Mouse (Mus musculus): ENCODE measurements around the gene Nudt14. TPM values are rescaled to one million over a fixed set of nuclear protein-coding genes. Genes with fewer than 3 reads are reported as not detected.

Gene Nudt14
- total RNA-seq, 4 experiments from 2014 or later = 7.0 to 11.7 (median 8.5) TPM

DNA sequence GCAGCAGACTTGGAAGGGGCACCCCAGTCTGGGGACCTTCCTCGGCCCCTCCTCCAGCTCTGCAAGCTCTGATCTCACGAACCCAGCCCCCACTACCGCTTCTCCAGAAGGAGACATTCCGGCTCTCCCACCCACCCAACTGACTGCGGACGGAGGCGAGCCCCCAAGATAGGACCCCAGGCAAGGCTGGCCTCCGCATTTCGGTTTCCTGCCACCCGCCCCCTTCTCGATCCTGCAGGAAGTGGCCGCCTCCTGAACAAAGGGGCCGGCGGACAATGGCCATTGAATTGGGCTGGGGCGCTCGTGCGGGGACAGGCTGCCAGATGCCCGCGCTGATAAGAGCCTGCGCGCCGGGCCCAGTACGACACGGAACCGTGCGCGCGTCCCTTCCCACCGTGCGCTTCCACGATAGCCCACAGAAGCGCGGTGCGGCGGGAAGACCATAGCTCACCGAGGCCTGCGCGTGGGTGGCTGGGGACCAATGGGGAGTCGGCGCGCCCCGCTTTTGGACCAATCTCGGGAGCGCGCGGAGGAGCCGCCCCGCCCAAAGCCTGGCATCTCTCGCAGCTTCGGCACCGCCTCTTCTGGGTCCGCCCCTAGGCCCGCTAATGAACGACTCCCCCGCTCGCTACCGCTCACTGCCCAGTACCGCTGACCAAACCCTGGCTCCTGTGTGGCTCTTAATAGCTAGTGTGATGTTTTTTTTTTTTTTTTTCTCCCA is 8.3 kb upstream of the Nudt14 start:
- peak; percentile 81 for DNase-seq (ENCODE audit: low spot score)

DNA sequence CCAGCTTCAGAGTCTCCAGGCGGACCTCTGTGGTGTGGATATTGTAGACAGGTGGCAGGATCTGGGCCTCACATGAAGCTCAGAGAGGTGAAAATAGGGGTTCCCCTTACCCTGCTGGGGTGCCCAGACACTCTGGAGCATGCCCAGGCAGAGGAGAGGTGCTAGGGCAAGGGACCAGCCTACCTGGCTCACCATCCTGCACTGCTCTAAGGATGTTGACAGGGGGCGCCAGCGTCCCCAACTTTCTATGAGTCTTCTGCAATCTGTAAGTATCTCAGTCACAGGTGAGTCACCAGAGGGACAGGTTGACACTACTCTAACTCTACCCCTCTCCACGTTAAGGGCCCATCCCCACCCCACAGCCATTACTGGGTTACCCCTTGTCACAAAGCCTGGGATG is 5.4 kb upstream of the Nudt14 start:
- DNase-seq (ENCODE audit: low spot score) = no peak

DNA sequence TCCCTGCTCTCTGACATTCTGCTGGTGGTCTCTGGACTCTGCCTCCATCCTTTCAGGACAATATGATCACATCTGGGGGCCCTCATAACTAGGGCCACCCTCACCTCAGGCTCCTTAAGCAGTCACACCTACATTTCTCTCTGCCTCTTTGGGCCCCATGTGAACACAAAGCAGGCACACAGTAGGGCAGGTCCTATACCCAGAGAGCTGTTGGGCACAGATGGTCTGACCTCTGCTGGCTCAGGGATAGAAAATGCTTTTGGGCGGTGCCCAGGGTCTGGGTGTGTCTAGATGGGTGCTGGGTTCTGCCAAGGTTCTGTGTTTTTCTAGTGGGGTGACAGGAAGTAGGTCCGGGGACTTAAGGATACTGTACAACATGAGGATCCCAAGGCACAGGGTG is 1.7 kb upstream of the Nudt14 start:
- no peak for DNase-seq (ENCODE audit: low spot score)

DNA sequence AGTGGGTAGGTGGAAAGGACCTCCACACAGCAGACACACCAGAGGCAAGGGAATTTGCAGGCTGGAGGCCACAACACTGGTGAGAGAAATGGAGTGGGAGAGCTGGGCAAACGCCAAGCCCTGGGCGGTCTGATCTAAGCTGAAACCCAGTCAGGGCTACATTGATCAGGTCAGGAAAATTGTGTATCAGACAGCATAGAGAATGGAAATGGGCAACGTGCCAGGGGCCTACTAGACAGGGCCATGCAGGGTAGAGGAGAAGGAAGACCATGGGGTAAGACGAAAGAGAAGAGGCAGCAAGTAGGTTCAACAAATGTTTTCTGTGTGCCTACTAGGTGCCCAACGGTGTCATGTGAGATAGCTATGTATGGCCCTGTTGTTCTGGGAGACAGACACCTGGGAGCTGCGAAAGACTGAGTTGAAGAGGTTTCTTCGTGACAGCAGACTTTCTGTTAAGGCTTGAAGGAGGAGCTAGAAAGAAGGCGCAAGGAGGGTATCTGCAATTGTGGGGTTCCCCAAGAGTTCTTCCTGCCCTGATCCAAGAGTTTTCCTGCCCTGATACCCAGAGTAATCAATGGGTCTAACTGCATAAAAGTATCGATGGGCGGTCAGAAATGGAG is 658 bp downstream of the Nudt14 start:
- no peak for DNase-seq (ENCODE audit: low spot score)

DNA sequence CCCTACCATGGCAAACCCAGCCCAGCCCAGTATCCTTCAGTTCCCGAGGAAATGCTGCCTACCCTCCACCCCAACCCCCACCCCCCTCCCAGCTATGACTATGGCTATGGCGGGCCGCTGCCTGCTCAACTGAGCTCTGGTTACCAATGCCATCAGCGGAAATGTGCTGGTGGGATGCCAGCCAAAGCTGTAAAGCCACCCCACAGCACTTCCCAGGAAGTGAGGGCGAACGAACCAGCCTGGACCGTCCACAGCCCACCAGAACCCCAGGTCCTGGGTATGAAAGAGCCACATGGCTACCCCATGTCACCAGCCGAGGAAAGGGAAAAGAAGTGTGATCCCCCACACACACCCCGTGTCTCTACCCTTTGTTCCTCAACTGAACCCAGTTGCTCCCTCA is 1.2 kb downstream of the Nudt14 start:
- DNase-seq (ENCODE audit: low spot score) = no peak

DNA sequence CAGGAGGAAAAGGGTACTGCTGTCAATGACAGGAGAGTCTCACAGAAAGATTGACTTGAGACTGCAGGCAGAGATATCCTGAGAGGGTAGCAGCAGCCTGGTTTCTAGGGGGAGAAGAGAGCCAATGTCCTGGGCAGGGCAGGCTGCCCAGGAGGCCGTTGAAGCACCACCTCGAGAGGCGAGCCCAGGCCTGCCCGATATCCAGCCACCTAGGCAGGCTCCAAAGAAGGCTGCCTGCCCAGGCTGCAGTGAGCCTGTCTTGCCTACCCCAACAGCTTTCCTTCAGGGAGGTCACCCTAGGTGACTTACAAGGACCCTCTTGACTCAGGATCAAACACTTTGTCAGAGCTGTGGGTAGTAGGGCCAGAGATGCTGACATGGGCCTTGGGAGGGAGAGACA is 1.7 kb downstream of the Nudt14 start:
- no peak for DNase-seq (ENCODE audit: low spot score)

DNA sequence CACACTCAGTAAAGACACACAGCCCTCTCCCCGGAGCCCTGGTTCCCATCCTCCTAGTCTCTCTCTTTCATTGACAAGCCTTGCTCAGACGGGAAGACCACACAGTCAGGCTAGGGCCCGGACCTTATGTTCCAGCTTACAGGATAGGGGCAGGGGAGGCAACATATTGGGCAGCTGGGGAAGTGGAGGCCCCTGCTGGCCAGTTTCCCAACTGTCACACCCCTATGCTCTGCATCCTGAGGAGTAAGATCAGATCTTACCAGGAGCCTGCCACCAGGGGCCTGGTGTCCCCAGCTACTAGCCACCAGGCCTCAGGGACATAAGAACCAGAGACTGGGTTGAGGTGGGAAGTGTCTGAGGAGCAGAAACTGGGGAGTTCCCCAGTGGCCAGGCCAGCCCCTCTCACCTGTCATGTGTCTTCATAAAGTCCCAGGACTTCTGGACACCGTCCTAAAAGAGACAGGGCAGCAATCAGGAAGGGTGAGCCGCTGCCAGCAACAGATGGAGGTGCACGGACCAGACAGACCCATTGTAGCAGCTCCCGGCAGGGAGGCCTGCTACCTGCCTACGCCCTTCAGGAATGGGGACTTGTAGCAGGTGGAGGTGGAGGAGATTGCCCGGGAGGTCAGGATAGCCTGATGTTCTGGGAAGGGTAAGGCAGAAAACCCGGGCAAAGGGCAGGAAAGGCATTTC is 2.9 kb downstream of the Nudt14 start:
- DNase-seq (ENCODE audit: low spot score) = no peak

DNA sequence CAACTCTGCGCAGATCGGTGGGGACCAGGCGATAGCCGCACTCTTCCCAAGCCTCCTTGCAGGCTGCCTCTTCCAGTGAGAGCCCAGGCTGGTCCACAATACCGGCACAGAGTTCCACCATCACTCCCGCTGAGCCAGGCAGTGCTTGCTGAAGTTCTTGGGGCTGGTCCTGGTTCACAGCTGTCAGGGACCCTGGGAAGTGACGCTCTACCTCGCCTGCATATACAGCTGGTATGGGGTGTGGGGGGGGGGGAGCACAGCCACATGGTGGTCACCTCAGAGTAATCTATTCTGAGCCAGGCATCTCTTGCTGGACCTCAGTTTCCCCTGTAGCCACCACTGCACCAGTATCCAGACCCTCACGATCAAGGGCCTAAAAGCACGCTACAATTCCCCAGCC is 3.6 kb downstream of the Nudt14 start:
- DNase-seq (ENCODE audit: low spot score) = no peak

DNA sequence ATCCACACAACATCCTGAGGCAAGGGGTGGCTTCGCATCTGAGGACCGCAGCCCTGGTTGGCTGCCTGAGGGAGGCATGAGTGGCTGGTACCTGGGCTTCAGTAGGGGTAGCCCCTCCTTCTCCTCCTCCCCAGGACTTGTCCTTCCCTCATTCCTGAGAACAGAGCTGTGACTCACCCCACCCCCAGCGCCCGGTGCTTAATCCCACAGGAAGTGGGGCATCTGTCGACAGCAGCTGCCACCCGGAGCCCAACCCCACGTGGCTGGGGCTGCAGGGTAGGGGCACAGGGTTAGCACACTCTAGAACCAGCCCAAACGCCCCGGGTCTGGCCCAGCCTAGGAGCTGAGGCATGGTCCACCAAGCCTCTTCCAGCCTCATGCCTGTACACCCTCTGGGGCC is 4.0 kb downstream of the Nudt14 start:
- no peak for DNase-seq (ENCODE audit: low spot score)

DNA sequence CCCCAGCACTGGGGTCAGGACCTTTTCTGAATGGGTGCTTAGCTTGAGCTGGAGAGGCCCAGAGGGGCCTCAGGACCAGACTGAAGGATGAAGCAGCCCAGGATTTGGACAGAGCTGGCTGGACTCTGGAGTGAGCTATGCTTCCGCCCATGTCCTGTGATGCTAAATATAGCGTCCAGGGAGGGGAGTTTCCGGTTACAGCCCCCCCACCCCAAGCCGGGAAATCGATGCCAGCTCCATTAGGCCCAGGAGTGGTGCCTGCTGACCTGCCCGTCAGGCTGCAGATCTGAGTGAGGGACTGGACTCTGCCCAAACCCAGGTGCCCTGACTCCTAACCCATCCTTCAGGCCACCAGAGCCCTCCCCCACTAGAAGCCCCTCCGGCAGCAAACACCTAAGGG is 9.3 kb downstream of the Nudt14 start:
- DNase-seq (ENCODE audit: low spot score) = no peak

DNA sequence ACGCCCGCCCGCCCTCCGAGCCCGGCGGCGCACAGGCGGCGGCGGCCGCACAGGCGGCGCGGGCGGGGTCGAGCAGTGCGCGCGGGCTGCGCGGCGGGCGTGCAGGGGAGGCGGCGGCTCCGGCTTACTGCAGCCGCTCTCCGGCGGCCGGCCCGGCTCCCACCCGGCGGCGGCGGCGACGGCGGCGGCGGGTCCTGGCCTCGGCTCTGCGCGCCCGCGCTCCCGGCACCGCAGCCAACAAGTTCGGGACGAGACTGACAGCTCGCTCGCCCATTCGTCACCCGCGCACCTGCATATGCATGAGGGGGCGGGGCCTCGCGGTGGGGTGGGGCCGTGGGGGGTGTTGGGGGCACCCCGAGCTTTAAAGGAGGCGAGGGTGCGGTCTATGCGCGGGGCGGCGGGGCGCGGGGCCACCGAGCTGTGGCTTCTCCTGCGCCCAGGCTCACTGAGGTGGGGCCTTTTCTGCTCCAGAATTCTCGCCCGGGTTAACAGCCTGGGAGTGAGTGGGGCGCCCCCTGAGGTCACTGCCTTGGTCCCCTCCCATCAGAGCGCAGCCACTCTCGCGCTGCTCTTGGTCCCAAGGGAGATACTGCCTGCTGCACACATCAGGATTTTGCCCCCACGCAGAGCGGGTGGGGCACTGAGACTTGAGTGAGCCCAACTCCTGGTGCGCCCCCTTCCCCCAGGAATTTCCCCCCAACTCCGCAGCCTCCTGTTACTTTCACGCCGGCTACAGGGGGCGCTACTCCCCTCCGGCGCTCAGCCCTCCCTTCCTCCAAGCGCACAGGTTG is 12.2 kb downstream of the Nudt14 start, which contains the start of gene Jag2:
Jag2 (minus strand) TSS at position 215 of the 791 bp plus-strand sequence.
- DNase-seq (ENCODE audit: low spot score) = peak; percentile 61

DNA sequence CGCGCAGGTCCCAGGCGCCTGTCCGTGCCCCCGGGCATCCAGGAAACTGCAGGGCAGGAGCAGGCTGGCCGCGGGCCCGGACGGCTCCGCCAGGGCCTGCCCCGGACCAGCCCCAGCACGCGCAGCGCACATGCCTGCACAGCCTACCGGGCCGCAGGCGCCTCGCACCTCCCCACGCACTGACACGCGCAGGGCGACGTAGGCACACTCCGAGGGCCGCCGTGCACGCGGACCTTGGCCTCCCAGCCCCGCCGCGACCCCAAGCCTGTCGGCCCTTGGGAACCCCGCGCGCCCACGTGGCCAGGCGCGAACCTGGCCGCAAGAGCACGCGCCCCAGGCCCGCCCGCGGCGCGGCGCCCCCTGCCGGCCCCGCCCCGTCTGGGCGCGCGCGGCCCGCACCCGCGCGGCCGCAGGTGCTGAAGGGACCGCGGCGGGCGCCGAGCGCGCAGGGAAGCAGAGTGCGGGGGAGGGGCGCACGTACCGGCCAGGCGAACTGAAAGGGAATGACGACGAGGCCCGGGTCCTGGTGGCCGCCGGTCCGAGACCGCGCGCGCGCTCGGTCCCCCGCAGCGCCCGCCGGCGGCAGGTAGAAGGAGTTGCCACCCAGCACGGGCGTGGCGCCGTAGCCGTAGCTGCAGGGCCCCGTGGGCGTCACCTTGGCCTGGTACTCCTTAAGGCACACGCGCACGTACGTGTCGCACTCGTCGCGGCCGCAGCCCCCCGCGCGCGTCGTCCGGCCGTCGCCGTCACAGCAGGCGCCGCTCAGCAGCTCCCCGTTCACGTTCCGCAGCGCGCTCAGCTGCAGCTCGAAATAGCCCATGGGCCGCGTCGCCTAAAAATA is 13.3 kb downstream of the Nudt14 start:
- no peak for DNase-seq (ENCODE audit: low spot score)

DNA sequence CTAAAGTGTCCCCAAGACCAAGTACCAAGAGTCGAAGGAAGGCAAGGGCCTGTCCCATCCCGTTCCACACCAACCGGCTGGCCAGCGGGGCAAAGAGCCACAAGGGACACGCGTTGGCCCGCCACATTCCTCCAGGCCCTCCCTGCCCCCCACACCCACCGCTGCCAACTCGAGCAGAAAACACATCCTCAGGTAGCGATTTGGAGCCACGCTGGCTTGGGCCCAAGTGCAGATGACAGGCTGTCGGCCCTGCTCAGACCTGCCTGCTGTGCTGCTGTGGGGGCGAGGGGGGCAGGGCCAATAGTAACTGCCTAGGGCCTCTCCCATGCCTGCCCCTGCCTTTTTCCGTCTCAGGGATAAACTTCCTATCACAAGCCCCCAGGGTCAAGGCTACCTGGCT is 14.7 kb downstream of the Nudt14 start:
- DNase-seq (ENCODE audit: low spot score) = no peak

DNA sequence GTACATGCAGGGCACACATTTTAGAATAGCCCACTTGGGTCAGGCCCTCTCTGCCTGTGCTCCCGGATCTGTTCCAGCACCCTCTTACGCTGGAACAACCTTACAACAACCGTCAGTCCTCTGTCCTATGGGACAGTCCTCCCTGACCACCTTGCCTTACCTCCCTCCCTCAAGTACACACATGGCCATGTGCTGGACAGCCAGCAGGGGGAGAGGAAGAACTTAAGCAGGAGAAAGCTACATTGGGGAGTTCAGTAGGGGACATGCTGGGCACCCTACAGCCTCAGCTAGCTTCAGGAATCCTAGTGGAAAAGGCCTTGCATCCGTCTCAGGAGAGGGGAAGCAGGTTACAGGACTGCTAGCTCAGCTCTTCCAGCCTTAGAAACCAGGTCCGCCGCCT is 16.0 kb downstream of the Nudt14 start:
- no peak for DNase-seq (ENCODE audit: low spot score)

DNA sequence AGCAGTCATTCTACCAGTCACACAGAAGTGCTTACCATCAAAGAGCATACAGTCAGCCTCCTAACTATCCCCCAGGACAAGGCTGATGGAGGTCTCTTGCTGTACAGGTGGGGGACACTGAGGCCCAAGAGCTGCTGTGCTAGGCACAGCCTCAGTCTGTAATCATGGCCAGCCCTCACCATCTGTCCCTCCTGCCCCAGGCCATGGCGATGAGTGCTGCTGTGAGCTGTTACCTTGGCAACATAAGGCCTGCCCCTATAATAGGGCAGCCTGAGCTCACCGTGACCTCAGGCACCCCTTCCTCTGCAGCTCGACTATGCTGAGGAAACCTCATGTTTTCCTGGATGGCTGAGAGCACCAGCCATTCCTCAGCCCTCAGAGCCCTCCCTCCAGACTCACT is 19.4 kb downstream of the Nudt14 start:
- DNase-seq (ENCODE audit: low spot score) = no peak

DNA sequence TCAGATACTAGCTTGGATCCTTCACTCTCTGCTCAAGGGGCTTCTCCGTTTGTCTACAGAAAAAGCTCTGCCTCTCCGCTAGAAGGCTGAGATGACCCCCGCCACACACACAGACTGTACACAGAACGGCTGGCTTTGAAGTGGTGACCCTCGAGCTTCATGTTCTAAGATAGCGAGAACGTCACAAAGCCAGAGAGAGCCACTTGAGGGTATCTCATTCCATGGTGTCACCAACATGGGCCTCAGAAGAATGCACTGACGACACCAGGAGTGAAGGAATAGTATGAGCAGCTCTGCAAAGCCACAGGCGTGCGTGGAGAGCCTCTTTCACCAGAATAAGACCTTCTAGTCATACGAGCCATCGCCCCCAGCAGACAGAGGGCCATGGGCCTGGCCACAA is 20.4 kb downstream of the Nudt14 start:
- DNase-seq (ENCODE audit: low spot score) = no peak

DNA sequence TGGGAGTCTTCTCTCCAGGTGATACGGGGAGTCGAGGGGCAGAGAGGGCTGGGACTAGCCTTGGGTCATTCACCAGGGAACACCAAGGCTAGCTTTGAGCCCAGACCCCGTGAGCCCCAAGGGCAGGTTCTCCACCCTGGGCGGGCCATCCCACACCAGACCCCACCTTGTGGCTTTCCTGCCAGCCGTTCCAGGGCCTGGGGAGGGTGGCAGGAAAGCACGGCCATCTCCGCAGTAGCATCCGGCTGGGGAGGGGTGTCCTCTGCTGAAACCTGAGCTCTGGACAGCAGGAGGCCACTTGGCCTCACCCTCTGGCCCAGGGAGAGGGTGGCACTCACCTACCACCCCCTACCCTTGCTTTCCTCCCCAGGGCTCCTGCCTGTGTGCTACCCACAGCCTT is 24.0 kb downstream of the Nudt14 start:
- DNase-seq (ENCODE audit: low spot score) = peak; percentile 53

DNA sequence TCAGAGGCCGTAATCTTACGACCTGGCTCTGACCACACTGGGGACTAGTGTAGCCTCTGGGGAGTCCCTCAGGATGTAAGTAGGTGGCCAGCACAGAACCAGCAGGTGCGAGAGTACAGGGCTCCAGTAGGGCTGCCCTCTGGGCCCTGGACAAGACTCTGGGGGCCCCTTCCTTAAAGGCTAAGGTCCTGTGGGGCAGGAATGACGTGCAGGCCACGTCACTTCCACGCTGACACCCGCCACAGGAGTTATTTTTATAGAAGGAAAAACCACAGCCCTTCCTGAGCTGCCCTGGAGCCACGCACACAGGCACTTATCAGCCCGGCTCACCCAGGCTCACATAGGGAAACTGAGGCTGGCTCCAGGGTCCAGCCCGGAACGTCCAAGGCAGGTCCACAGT is 24.4 kb downstream of the Nudt14 start:
- peak; percentile 63 for DNase-seq (ENCODE audit: low spot score)

DNA sequence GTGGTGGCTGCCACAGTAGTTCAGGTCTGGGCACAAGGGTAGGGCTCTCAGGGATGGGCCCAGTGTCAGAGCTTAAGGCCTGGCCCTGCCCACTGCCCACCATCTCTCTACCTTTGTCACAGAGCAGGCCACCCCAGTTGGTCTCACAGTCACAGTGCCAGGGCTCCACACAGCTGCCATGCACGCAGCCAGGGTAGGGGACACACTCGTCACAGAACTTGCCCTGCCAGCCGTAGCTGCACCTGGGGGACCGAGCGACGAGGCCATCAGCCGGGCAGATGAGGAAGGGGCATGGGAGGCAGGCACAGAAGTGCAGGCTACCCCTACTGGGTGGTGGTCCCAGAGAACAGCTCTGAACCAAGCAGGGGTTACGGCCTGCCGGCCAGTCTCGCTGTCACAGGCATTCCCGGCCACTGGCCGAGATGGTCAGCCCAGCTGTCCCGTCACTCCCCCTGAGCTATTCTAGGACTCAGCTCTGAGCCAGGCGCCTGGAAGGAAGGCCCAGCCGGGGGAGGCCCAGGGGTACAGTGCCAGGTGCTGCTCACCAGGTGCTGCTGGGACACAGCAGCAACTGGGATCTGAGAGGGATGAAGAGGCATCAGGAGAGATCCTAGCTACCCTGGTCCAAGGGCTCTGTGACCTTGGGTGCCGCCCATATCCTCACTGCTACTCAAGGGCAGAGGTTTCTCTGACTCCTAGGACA is 25.1 kb downstream of the Nudt14 start:
- DNase-seq (ENCODE audit: low spot score) = peak; percentile 73

DNA sequence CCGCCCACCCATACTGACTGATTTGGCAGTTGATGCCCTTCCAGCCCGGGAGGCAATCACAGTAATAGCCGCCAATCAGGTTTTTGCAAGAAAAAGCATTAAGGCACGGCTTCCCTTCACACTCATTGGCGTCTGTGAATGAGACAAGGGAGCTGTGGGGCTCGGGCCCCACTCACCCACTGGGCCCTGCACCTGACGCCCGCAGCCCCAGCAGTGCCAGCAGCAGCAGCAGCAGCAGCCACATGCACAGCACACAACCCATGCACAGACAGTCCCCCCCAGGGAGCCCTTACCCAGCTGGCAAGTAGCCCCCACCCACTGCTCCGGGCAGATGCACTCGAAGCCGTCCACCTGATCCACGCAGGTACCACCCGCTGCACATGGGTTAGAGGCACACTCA is 26.3 kb downstream of the Nudt14 start:
- no peak for DNase-seq (ENCODE audit: low spot score)

DNA sequence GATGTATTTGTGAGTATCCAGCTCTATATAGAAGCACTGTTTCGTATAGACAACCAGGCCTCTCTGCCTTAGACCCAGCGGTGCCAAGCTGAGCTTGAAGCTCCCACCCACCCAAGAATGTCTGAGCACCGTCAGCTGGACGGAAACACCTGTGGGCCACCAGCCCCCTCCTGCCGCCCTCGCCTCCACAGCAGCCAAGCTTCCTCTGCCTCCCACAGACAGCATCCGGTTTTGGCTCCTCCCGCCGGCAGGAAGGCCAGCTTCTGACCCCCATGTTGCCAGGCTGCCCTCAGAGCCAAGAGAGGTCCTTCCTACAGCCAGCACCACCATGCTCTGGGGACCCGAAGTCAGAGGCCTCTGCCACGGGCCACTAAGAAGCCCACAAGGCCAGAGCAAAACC is 27.4 kb downstream of the Nudt14 start:
- peak; percentile 47 for DNase-seq (ENCODE audit: low spot score)

All from heart, adult 8-10 months (tissue).